Mouse (Mus musculus) liver, adult (tissue): Measurements from ENCODE around the gene Cracr2b.
A peak's percentile ranks its signal among the peaks of the same experiment; 100 is the strongest.

Source experiments
- GATA4 ChIP-seq: IDR thresholded peaks from 2 replicates; pipeline ENCODE4 v1.6.1; 2014; ENCODE audit warnings: mild to moderate bottlenecking, low read length; ENCODE audit not compliant: insufficient replicate concordance

Cracr2b gene

DNA sequence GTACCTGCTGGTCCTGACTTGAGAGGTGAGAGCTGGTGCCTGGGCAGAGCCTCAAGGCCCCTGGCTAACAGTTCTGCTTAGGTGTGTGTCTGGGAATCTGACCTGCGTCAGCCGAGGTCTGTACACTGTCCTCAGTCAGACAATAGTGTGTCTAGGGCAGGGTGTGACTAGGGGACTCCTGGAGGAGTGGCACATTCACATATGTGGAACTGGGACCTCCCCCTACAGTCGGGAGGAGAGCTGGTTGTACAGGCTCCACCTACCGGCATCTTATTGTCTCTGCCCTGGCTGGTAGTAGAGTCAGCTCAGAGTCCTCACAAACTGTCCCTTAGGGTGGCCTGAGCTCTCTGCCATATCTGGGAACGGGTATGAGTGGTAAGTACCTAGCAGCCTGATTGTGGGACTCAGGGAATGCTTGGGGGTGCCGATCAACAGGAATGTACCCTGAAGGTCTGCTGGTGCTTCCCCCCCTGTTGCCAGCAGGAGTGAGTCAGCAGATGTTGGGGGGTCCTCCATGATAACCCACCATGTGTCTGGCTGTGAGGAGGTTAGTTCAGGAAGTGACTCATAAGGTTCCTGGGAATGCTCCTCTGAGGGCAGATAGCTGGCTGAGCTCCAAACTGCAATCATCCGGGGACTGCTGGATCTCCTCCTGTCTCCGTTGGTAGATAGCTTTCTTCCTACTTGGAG, 7.8 kb downstream of the Cracr2b start:
- TF ChIP-seq GATA4, result peak; percentile 85; the same call in 1 of the 2 replicates

DNA sequence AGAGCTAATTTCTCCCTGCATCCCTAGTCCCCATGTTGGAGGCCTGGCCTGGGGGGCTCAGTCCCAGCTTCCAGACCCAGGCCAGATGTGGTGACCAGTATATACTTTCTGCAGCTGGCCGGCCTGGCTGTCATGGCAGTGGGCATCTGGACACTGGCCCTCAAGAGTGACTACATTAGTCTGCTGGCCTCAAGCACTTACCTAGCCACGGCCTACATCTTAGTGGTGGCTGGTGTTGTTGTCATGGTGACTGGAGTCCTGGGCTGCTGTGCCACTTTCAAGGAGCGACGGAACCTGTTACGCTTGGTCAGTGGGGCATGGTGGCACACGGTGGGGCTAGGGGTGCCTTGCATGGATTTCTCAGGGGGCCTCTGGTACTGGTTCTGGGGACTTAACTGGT, 8.5 kb downstream of the Cracr2b start:
- no peak for TF ChIP-seq GATA4

DNA sequence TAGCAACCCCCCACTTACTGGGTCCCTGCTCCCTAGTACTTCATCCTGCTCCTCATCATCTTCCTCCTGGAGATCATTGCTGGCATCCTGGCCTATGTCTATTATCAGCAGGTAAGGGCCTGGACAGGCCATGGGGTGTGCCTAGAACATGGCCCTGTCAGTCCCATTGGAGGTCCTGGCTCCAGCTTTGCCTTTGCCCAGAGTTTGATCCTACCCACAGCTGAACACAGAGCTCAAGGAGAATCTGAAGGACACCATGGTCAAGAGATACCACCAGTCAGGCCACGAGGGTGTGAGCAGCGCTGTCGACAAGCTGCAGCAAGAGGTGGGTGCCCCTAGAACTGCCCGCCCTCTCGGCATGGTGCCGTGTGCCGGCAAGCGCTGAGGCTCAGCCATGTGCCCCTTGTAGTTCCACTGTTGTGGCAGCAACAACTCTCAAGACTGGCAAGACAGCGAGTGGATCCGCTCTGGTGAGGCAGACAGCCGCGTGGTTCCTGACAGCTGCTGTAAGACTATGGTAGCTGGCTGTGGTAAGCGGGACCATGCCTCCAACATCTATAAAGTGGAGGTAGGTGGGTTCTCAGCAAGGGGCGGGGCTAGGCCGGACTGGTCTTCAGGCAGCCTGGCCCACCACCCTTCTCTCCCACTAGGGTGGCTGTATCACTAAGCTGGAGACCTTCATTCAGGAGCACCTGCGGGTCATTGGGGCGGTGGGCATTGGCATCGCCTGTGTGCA, 9.2 kb downstream of the Cracr2b start:
- TF ChIP-seq GATA4, result no peak

DNA sequence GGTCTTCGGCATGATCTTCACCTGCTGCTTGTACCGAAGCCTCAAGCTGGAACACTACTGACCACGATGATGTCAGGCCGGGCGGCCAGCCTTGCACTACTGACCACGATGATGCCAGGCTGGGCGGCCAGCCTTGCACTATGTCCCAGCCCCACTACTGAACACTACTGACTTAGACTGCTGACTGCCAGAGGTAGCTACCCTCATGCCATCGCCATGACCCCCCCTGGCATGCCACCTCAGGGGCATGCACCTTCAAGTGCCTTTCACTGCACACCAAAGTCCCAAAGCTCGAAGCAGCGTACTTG, 9.7 kb downstream of the Cracr2b start:
- TF ChIP-seq GATA4, result no peak

DNA sequence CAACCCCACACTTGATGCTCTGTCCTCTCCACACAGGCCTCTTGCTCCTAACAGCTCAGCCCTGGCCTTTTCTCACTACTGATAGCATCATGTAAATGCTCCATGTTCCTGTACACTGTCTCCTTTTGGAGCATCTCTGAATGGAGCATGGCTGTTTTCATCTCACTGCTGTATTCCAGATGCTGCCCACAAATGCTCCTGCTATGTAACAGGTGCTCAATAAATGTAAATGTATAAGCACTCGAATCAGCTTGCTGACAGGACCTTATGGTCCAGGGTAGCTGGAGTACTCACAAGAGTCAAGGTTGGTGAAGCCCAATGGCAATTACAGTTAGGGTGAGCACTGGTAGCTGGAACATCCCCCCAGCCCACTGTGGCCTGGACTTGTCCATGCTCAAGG, 10.3 kb downstream of the Cracr2b start:
- no peak for TF ChIP-seq GATA4

GRCm38 (mm10) chr7:141472226-141472625, 11.3 kb downstream of the Cracr2b start:
- no peak for TF ChIP-seq GATA4

GRCm38 (mm10) chr7:141472763-141473162, 11.9 kb downstream of the Cracr2b start:
- TF ChIP-seq GATA4, result no peak

DNA sequence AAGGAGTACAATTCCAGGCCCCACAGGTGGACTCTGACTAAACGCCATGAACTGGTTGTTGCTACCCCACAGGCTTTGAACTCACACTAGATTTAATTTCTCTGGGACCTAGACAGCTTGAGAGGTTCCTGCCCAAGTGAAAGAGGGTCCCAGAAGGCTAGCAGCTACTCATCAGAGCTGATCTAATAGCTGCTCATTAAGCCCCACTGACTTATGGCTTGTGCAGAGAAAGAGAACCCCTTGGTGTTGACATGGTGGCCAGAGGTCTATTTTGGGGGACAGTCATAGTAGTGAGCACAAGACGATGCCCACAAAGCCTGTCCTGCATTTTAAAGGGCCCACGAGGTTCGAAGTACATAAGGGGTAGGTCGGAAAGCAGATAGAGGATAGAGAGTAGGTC, 13.3 kb downstream of the Cracr2b start:
- no peak for TF ChIP-seq GATA4

DNA sequence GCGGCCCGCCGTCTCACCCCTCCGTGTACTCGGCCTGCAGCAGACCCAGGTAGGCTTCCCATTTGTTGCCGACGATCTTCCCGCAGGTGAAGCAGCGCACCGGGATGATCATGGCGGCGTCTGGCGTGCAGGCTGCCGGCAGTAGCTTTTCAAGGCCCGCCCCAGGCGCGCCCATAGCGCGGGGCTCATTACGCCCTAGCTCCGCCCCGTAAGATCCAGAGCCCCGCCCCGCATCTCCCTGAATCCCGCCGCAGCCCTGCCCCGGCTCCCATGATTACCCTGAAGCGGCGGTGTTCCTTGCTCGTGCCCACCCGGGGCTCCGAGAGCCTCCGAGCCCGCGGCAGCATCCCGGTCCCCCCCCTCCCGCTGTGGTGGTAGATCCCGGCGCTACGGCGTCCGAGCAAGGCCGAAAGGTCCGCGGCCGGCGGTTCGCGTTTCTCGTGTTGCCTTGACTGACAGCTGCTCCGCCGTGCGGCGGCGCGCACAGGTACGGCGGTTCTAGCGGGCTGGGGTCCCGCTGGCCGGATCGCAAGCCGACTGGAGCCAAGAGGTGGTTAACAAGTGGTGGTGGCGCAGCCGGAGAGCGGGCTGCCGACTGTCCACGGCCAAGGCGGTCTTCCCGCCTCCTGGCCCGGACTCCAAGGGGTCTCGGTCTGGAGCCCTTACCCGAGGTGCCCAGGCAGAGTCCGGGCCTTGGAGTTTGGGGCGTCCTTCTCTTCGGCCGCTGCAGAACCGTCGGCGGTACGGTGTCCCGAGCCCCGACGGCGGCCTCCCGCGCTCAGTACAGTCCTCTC, 14.3 kb downstream of the Cracr2b start, which contains the start of the genes Polr2l and Tspan4:
Gene Polr2l, minus strand, starts transcription at position 122 of the 794 bp plus-strand sequence.
Gene Tspan4, plus strand, starts transcription at position 230 of the 794 bp plus-strand sequence.
- TF ChIP-seq GATA4, result no peak; the same call in 1 of the 2 replicates

DNA sequence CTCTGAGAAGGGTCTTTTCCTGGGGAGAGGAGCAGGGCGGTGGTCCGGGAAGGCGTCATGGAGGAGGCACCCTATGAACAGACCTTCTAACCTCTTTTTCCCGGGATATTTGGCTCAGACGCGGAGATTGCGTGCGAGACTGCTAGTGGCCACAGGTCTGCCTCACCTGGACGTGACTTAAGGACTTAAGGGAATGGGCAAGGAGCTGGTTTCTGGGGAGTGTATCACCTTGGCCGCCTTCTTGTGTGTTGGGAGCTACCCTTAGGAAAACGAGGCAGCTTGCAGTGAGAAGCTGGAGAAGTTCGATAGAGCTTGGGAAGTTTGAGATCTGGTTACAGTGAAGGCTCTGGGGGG, 14.9 kb downstream of the Cracr2b start:
- no peak for TF ChIP-seq GATA4

GRCm38 (mm10) chr7:141476226-141476980, 15.5 kb downstream of the Cracr2b start:
- peak; percentile 71; the same call in 1 of the 2 replicates for TF ChIP-seq GATA4

GRCm38 (mm10) chr7:141476981-141477370, 16.1 kb downstream of the Cracr2b start:
- TF ChIP-seq GATA4, result no peak

GRCm38 (mm10) chr7:141477578-141478269, 16.8 kb downstream of the Cracr2b start:
- no peak for TF ChIP-seq GATA4

GRCm38 (mm10) chr7:141478270-141478748, 17.4 kb downstream of the Cracr2b start:
- TF ChIP-seq GATA4, result no peak
